Mouse (Mus musculus): ENCODE data around the gene C1d. TPM values are rescaled to one million over a fixed set of nuclear protein-coding genes. Genes with fewer than 3 reads are reported as not detected.

C1d gene
- polyA plus RNA-seq (2012; rRNA removed) = 17.4 and 17.8 TPM in 2 replicates

GRCm38 (mm10) chr11:17257443-17257842 lies at the start of gene C1d:
Gene C1d (plus strand): TSS chr11:17257579.
- no peaks in the 10 kb centered on the region for H3K36me3 ChIP-seq (ENCODE audit: control insufficient read depth, insufficient read depth, low read length)
- peak within 1 kb of the TSS; percentile 93 for H3K27ac ChIP-seq (ENCODE audit: control insufficient read depth, insufficient read depth, low read length)
- H3K4me3 ChIP-seq (ENCODE audit: control insufficient read depth, insufficient read depth, low read length) = peak within 1 kb of the TSS; percentile 100
- TF ChIP-seq CTCF (IDR thresholded peaks at IDR 0.05; ENCODE audit: borderline replicate concordance, control insufficient read depth, extremely low read depth, insufficient read depth, low read length, poor library complexity) (no peak), POLR2A (IDR thresholded peaks at IDR 0.05; ENCODE audit: control insufficient read depth, extremely low read depth, insufficient read depth, low read length, poor library complexity) (peak; percentile 71; the same call in 1 of the 2 replicates)
- no peaks in the 10 kb centered on the region for H3K27me3 ChIP-seq (ENCODE audit: control insufficient read depth, insufficient read depth, low read length)
- peaks cover 7% of the 10 kb centered on the region for H3K4me1 ChIP-seq (replicated peaks; ENCODE audit: control insufficient read depth, insufficient read depth, low read length)
- peak; percentile 92 for DNase-seq
- 1% methylated on average over 33 of the region's 33 CpGs for WGBS

- H3K27me3 ChIP-seq (ENCODE audit: control insufficient read depth, insufficient read depth, low read length) = no peaks in the 10 kb centered on the region
- TF ChIP-seq POLR2A (IDR thresholded peaks at IDR 0.05; ENCODE audit: control insufficient read depth, extremely low read depth, insufficient read depth, low read length, poor library complexity) (peak; percentile 15; the same call in 1 of the 2 replicates), CTCF (IDR thresholded peaks at IDR 0.05; ENCODE audit: borderline replicate concordance, control insufficient read depth, extremely low read depth, insufficient read depth, low read length, poor library complexity) (no peak)
- H3K4me1 ChIP-seq (replicated peaks; ENCODE audit: control insufficient read depth, insufficient read depth, low read length) = no peaks in the 10 kb centered on the region
- no peaks in the 10 kb centered on the region for H3K36me3 ChIP-seq (ENCODE audit: control insufficient read depth, insufficient read depth, low read length)
- peak within 1 kb of the TSS; percentile 95 for H3K4me3 ChIP-seq (ENCODE audit: control insufficient read depth, insufficient read depth, low read length)
- WGBS = under 1% methylated on average over 65 of the region's 65 CpGs
- peak; percentile 92 for DNase-seq
- H3K27ac ChIP-seq (ENCODE audit: control insufficient read depth, insufficient read depth, low read length) = peak within 1 kb of the TSS; percentile 66
Measured at GRCm38 (mm10) chr11:17211258-17212140, 45.9 kb upstream of the C1d start, which contains the start of gene Pno1. Gene Pno1 (minus strand): TSS chr11:17211568.

GRCm38 (mm10) chr11:17212141-17212495 lies 45.3 kb upstream of the C1d start:
- Histone ChIP-seq H3K27me3 (ENCODE audit: control insufficient read depth, insufficient read depth, low read length) (no peaks in the 10 kb centered on the region), H3K27ac (ENCODE audit: control insufficient read depth, insufficient read depth, low read length) (peak overlapping the region; percentile 27; the same call in 1 of the 2 replicates), H3K36me3 (ENCODE audit: control insufficient read depth, insufficient read depth, low read length) (no peaks in the 10 kb centered on the region), H3K4me1 (replicated peaks; ENCODE audit: control insufficient read depth, insufficient read depth, low read length) (no peaks in the 10 kb centered on the region), H3K4me3 (ENCODE audit: control insufficient read depth, insufficient read depth, low read length) (peak overlapping the region; percentile 95)
- 0% methylated on average over 10 of the region's 10 CpGs for WGBS
- TF ChIP-seq CTCF (IDR thresholded peaks at IDR 0.05; ENCODE audit: borderline replicate concordance, control insufficient read depth, extremely low read depth, insufficient read depth, low read length, poor library complexity) = no peak
- TF ChIP-seq POLR2A (IDR thresholded peaks at IDR 0.05; ENCODE audit: control insufficient read depth, extremely low read depth, insufficient read depth, low read length, poor library complexity) = no peak
- no peak for DNase-seq

- Histone ChIP-seq H3K27ac (ENCODE audit: control insufficient read depth, insufficient read depth, low read length) (no peak overlapping the region), H3K4me3 (ENCODE audit: control insufficient read depth, insufficient read depth, low read length) (no peak overlapping the region), H3K36me3 (ENCODE audit: control insufficient read depth, insufficient read depth, low read length) (no peaks in the 10 kb centered on the region), H3K27me3 (ENCODE audit: control insufficient read depth, insufficient read depth, low read length) (no peaks in the 10 kb centered on the region), H3K4me1 (replicated peaks; ENCODE audit: control insufficient read depth, insufficient read depth, low read length) (no peaks in the 10 kb centered on the region)
- TF ChIP-seq CTCF (IDR thresholded peaks at IDR 0.05; ENCODE audit: borderline replicate concordance, control insufficient read depth, extremely low read depth, insufficient read depth, low read length, poor library complexity) = no peak
- no peak for TF ChIP-seq POLR2A (IDR thresholded peaks at IDR 0.05; ENCODE audit: control insufficient read depth, extremely low read depth, insufficient read depth, low read length, poor library complexity)
- no peak for DNase-seq
- WGBS = 78% methylated on average over 5 of the region's 5 CpGs
Measured at GRCm38 (mm10) chr11:17212903-17213509, 44.4 kb upstream of the C1d start.

GRCm38 (mm10) chr11:17215475-17215874 lies 41.9 kb upstream of the C1d start:
- Histone ChIP-seq H3K27ac (ENCODE audit: control insufficient read depth, insufficient read depth, low read length) (no peak overlapping the region), H3K36me3 (ENCODE audit: control insufficient read depth, insufficient read depth, low read length) (no peaks in the 10 kb centered on the region), H3K4me1 (replicated peaks; ENCODE audit: control insufficient read depth, insufficient read depth, low read length) (no peaks in the 10 kb centered on the region), H3K27me3 (ENCODE audit: control insufficient read depth, insufficient read depth, low read length) (no peaks in the 10 kb centered on the region), H3K4me3 (ENCODE audit: control insufficient read depth, insufficient read depth, low read length) (no peak overlapping the region)
- WGBS = 83% methylated on average over 3 of the region's 3 CpGs
- TF ChIP-seq CTCF (IDR thresholded peaks at IDR 0.05; ENCODE audit: borderline replicate concordance, control insufficient read depth, extremely low read depth, insufficient read depth, low read length, poor library complexity) (no peak), POLR2A (IDR thresholded peaks at IDR 0.05; ENCODE audit: control insufficient read depth, extremely low read depth, insufficient read depth, low read length, poor library complexity) (no peak)
- DNase-seq = no peak

GRCm38 (mm10) chr11:17221126-17221525 lies 36.3 kb upstream of the C1d start:
- no peaks in the 10 kb centered on the region; the same call in 1 of the 2 replicates for H3K27me3 ChIP-seq (ENCODE audit: control insufficient read depth, insufficient read depth, low read length)
- TF ChIP-seq POLR2A (IDR thresholded peaks at IDR 0.05; ENCODE audit: control insufficient read depth, extremely low read depth, insufficient read depth, low read length, poor library complexity) = no peak
- no peak overlapping the region for H3K27ac ChIP-seq (ENCODE audit: control insufficient read depth, insufficient read depth, low read length)
- H3K4me3 ChIP-seq (ENCODE audit: control insufficient read depth, insufficient read depth, low read length) = no peak overlapping the region
- WGBS = 97% methylated on average over 8 of the region's 8 CpGs
- no peaks in the 10 kb centered on the region for H3K4me1 ChIP-seq (replicated peaks; ENCODE audit: control insufficient read depth, insufficient read depth, low read length)
- no peak for DNase-seq
- peaks cover 12% of the 10 kb centered on the region for H3K36me3 ChIP-seq (ENCODE audit: control insufficient read depth, insufficient read depth, low read length)
